14 mouse cellular contexts compared by ENCODE assay signal in genomic region chr2:36077160-36077761, GRCm38 (mm10). TPM values are rescaled to one million over a fixed set of nuclear protein-coding genes. Genes with fewer than 3 reads are reported as not detected.
A peak's percentile ranks its signal among the peaks of the same experiment; 100 is the strongest.
DNase-seq lines count a peak whose midpoint lies in the region; ATAC-seq and TF ChIP-seq lines count a peak whose summit lies in the region.
"Had no signal": no experiment of that assay in that cellular context is flagged by ENCODE, and none has a peak within 500 bp of the region (broad histone marks: within the 10 kb centered on the region; RNA-seq: fewer than 3 reads in every experiment).

No protein-coding gene starts in this region.

- peak overlapping the region; percentile 41 for H3K4me2 ChIP-seq in kidney, embryonic 15.5 days
- H3K4me2 ChIP-seq in embryonic facial prominence, embryonic 13.5 days: peak overlapping the region; percentile 44
- H3K4me2 ChIP-seq in hindbrain, postnatal 0 days (ENCODE audit: low read depth, low read length): peak overlapping the region; percentile 40; the same call in 1 of the 2 replicates
- H3K4me2 ChIP-seq in neural tube, embryonic 13.5 days: peak overlapping the region; percentile 51
- H3K4me2 ChIP-seq: liver, embryonic 11.5 days had no signal

- H3K9me3 ChIP-seq in kidney, embryonic 15.5 days (replicated peaks): no peaks in the 10 kb centered on the region
- H3K9me3 ChIP-seq in embryonic facial prominence, embryonic 13.5 days: no peaks in the 10 kb centered on the region
- no peaks in the 10 kb centered on the region for H3K9me3 ChIP-seq in hindbrain, postnatal 0 days (ENCODE audit: low read length)
- H3K9me3 ChIP-seq in neural tube, embryonic 13.5 days: no peaks in the 10 kb centered on the region

- TF ChIP-seq POLR2A in kidney, adult 2 months (IDR thresholded peaks at IDR 0.05; ENCODE audit: low read depth, low read length): no peak

- H3K9ac ChIP-seq in kidney, embryonic 15.5 days: no peak overlapping the region
- H3K9ac ChIP-seq in embryonic facial prominence, embryonic 13.5 days: no peak overlapping the region
- H3K9ac ChIP-seq in hindbrain, postnatal 0 days (replicated peaks; ENCODE audit: low read length): no peak overlapping the region
- H3K9ac ChIP-seq in neural tube, embryonic 13.5 days: peak overlapping the region; percentile 50; the same call in 1 of the 2 replicates

- ATAC-seq in kidney, embryonic 15.5 days (replicated peaks; ENCODE audit: low FRiP score): peak; percentile 35; the same call in 1 of the 2 replicates
- ATAC-seq in embryonic facial prominence, embryonic 13.5 days (ENCODE audit: insufficient number of reproducible peaks, insufficient read depth, low FRiP score, low TSS enrichment, low read depth): no peak
- ATAC-seq in hindbrain, postnatal 0 days: peak; percentile 61
- ATAC-seq in neural tube, embryonic 13.5 days (ENCODE audit: low read depth): peak; percentile 77

- WGBS in kidney, embryonic 15.5 days: 15% methylated on average over 11 of the region's 11 CpGs
- WGBS in kidney, adult 2 months: 24% methylated on average over 11 of the region's 11 CpGs
- 16% methylated on average over 11 of the region's 11 CpGs for WGBS in embryonic facial prominence, embryonic 13.5 days
- WGBS in hindbrain, postnatal 0 days: 19% methylated on average over 11 of the region's 11 CpGs
- WGBS in neural tube, embryonic 13.5 days: 11% methylated on average over 11 of the region's 11 CpGs

- no peak overlapping the region for H3K27ac ChIP-seq in kidney, embryonic 15.5 days
- no peak overlapping the region for H3K27ac ChIP-seq in kidney, adult 2 months (ENCODE audit: insufficient read depth, low read depth, low read length)
- no peak overlapping the region for H3K27ac ChIP-seq in embryonic facial prominence, embryonic 13.5 days
- H3K27ac ChIP-seq in hindbrain, postnatal 0 days: no peak overlapping the region
- H3K27ac ChIP-seq in neural tube, embryonic 13.5 days (replicated peaks): no peak overlapping the region
- H3K27ac ChIP-seq: layer of hippocampus, adult 2 months had no signal

- H3K4me1 ChIP-seq in kidney, embryonic 15.5 days: peaks cover 28% of the 10 kb centered on the region
- H3K4me1 ChIP-seq in kidney, adult 2 months (ENCODE audit: control insufficient read depth, insufficient read depth, low read length): no peaks in the 10 kb centered on the region
- H3K4me1 ChIP-seq in embryonic facial prominence, embryonic 13.5 days: peaks cover 39% of the 10 kb centered on the region
- H3K4me1 ChIP-seq in hindbrain, postnatal 0 days (ENCODE audit: insufficient read depth, low read length): 0 out of 2 replicates have a peak, but pooled peaks cover 3% of the 10 kb centered on the region
- peaks cover 14% of the 10 kb centered on the region for H3K4me1 ChIP-seq in neural tube, embryonic 13.5 days (replicated peaks)

- no peak for DNase-seq in kidney, adult 2 months
- no peak for DNase-seq in hindbrain, postnatal 0 days (ENCODE audit: low spot score)
- no peak for DNase-seq in cerebellum, postnatal 25 days
- DNase-seq in retina, postnatal 1 day: no peak
- no peak for DNase-seq in gastrocnemius, postnatal 4 days (ENCODE audit: low spot score in 2 of 2)

- TF ChIP-seq CTCF in kidney, adult 2 months (conservative IDR thresholded peaks at IDR 0.05; ENCODE audit: insufficient read depth, insufficient read length, low read depth, low read length): no peak
- no peak for TF ChIP-seq CTCF in hindbrain, postnatal 0 days (IDR thresholded peaks at IDR 0.05; ENCODE audit: low read depth)

- no peak overlapping the region for H3K4me3 ChIP-seq in kidney, embryonic 15.5 days (replicated peaks)
- no peak overlapping the region for H3K4me3 ChIP-seq in kidney, adult 2 months (ENCODE audit: insufficient read depth, low read depth, low read length)
- H3K4me3 ChIP-seq in embryonic facial prominence, embryonic 13.5 days: no peak overlapping the region
- H3K4me3 ChIP-seq in hindbrain, postnatal 0 days (ENCODE audit: low read length): no peak overlapping the region
- peak overlapping the region; percentile 14; the same call in 1 of the 2 replicates for H3K4me3 ChIP-seq in neural tube, embryonic 13.5 days
- H3K4me3 ChIP-seq: layer of hippocampus, adult 2 months had no signal

- H3K27me3 ChIP-seq in kidney, embryonic 15.5 days: peaks cover 10% of the 10 kb centered on the region; the same call in 1 of the 2 replicates
- no peaks in the 10 kb centered on the region for H3K27me3 ChIP-seq in kidney, adult 2 months (replicated peaks; ENCODE audit: control insufficient read depth, insufficient read depth, low read length)
- H3K27me3 ChIP-seq in embryonic facial prominence, embryonic 13.5 days: no peaks in the 10 kb centered on the region; the same call in 1 of the 2 replicates
- no peaks in the 10 kb centered on the region for H3K27me3 ChIP-seq in hindbrain, postnatal 0 days (ENCODE audit: insufficient read depth, low read length)
- H3K27me3 ChIP-seq in neural tube, embryonic 13.5 days: peaks cover 14% of the 10 kb centered on the region; the same call in 1 of the 2 replicates

- no peaks in the 10 kb centered on the region for H3K36me3 ChIP-seq in kidney, embryonic 15.5 days
- H3K36me3 ChIP-seq in kidney, adult 2 months (ENCODE audit: control insufficient read depth, insufficient read depth, low read length): no peaks in the 10 kb centered on the region
- no peaks in the 10 kb centered on the region for H3K36me3 ChIP-seq in embryonic facial prominence, embryonic 13.5 days
- H3K36me3 ChIP-seq in hindbrain, postnatal 0 days (ENCODE audit: insufficient read depth, low read length): no peaks in the 10 kb centered on the region
- no peaks in the 10 kb centered on the region for H3K36me3 ChIP-seq in neural tube, embryonic 13.5 days

RNA-seq across cellular contexts. Expression of gene Lhx6, which starts 27.9 kb away (rescaled TPM):
- 2.4 and 2.6 TPM in 2 replicates for polyA plus RNA-seq in kidney, embryonic 15.5 days (2015; fragmentation: Nextera tagmentation; extraction: Ambion mirVana)
- 1.4 and 1.7 TPM in 2 replicates for polyA plus RNA-seq in kidney, adult 2 months (2012; rRNA removed)
- 13.7 and 13.8 TPM in 2 replicates for polyA plus RNA-seq in embryonic facial prominence, embryonic 13.5 days (2015; fragmentation: Nextera tagmentation; extraction: Ambion mirVana)
- 3.4 and 3.6 TPM in 2 replicates for total RNA-seq in hindbrain, postnatal 0 days (2014; rRNA removed)
- polyA plus RNA-seq in hindbrain, postnatal 0 days (2015; fragmentation: Nextera tagmentation; extraction: Ambion mirVana): 0.25 and 0.36 TPM in 2 replicates
- polyA plus RNA-seq in neural tube, embryonic 13.5 days (2015; fragmentation: Nextera tagmentation; extraction: Ambion mirVana): 0.87 and 1.2 TPM in 2 replicates
- 1 to 10 TPM; 6.5 to 8.0 TPM for total RNA-seq in gastrocnemius, postnatal 4 days (2021)
- total RNA-seq: hematopoietic stem cell, adult 5-6 weeks; megakaryocyte progenitor cell, adult 5-6 weeks had no signal

RNA-seq across cellular contexts. Expression of gene Morn5, which starts 28.0 kb away (rescaled TPM):
- 0.40 and 0.91 TPM in 2 replicates for polyA plus RNA-seq in kidney, embryonic 15.5 days (2015; fragmentation: Nextera tagmentation; extraction: Ambion mirVana)
- polyA plus RNA-seq in kidney, adult 2 months (2012; rRNA removed): 0.61 and 1.7 TPM in 2 replicates
- polyA plus RNA-seq in embryonic facial prominence, embryonic 13.5 days (2015; fragmentation: Nextera tagmentation; extraction: Ambion mirVana): 0.78 TPM in 1 of 2 replicates, not detected in the other
- 2.3 TPM in 1 of 2 replicates, not detected in the other for total RNA-seq in hindbrain, postnatal 0 days (2014; rRNA removed)
- 3.4 and 3.7 TPM in 2 replicates for polyA plus RNA-seq in hindbrain, postnatal 0 days (2015; fragmentation: Nextera tagmentation; extraction: Ambion mirVana)
- polyA plus RNA-seq in neural tube, embryonic 13.5 days (2015; fragmentation: Nextera tagmentation; extraction: Ambion mirVana): 1.2 TPM in 1 of 2 replicates, not detected in the other
- total RNA-seq in gastrocnemius, postnatal 4 days (2021): not detected
- total RNA-seq: heart, adult 8-10 months; hematopoietic stem cell, adult 5-6 weeks; megakaryocyte progenitor cell, adult 5-6 weeks had no signal
- polyA plus RNA-seq: liver, embryonic 11.5 days; spleen, adult 2 months had no signal

RNA-seq across cellular contexts. Expression of gene Ndufa8, which starts 28.1 kb away (rescaled TPM):
- polyA plus RNA-seq in kidney, embryonic 15.5 days (2015; fragmentation: Nextera tagmentation; extraction: Ambion mirVana): 252 and 254 TPM in 2 replicates
- 203 and 261 TPM in 2 replicates for polyA plus RNA-seq in kidney, adult 2 months (2012; rRNA removed)
- 207 and 220 TPM in 2 replicates for polyA plus RNA-seq in embryonic facial prominence, embryonic 13.5 days (2015; fragmentation: Nextera tagmentation; extraction: Ambion mirVana)
- 85.4 and 110 TPM in 2 replicates for total RNA-seq in hindbrain, postnatal 0 days (2014; rRNA removed)
- polyA plus RNA-seq in hindbrain, postnatal 0 days (2015; fragmentation: Nextera tagmentation; extraction: Ambion mirVana): 350 and 376 TPM in 2 replicates
- 279 and 287 TPM in 2 replicates for polyA plus RNA-seq in neural tube, embryonic 13.5 days (2015; fragmentation: Nextera tagmentation; extraction: Ambion mirVana)
- 100 to 1,000 TPM; 249 to 250 TPM for total RNA-seq in gastrocnemius, postnatal 4 days (2021)

RNA-seq across cellular contexts. Expression of gene Mrrf, which starts 58.9 kb away (rescaled TPM):
- polyA plus RNA-seq in kidney, embryonic 15.5 days (2015; fragmentation: Nextera tagmentation; extraction: Ambion mirVana): 26.7 and 28.6 TPM in 2 replicates
- 54.0 and 65.1 TPM in 2 replicates for polyA plus RNA-seq in kidney, adult 2 months (2012; rRNA removed)
- polyA plus RNA-seq in embryonic facial prominence, embryonic 13.5 days (2015; fragmentation: Nextera tagmentation; extraction: Ambion mirVana): 27.6 and 34.7 TPM in 2 replicates
- total RNA-seq in hindbrain, postnatal 0 days (2014; rRNA removed): 12.9 and 32.2 TPM in 2 replicates
- polyA plus RNA-seq in hindbrain, postnatal 0 days (2015; fragmentation: Nextera tagmentation; extraction: Ambion mirVana): 16.6 and 17.0 TPM in 2 replicates
- polyA plus RNA-seq in neural tube, embryonic 13.5 days (2015; fragmentation: Nextera tagmentation; extraction: Ambion mirVana): 30.7 and 33.7 TPM in 2 replicates
- 10 to 100 TPM; 24.0 to 25.4 TPM for total RNA-seq in gastrocnemius, postnatal 4 days (2021)

RNA-seq across cellular contexts. Expression of gene Rbm18, which starts 59.3 kb away (rescaled TPM):
- polyA plus RNA-seq in kidney, embryonic 15.5 days (2015; fragmentation: Nextera tagmentation; extraction: Ambion mirVana): 69.3 and 71.1 TPM in 2 replicates
- polyA plus RNA-seq in kidney, adult 2 months (2012; rRNA removed): 10.9 and 15.2 TPM in 2 replicates
- polyA plus RNA-seq in embryonic facial prominence, embryonic 13.5 days (2015; fragmentation: Nextera tagmentation; extraction: Ambion mirVana): 82.8 and 85.6 TPM in 2 replicates
- total RNA-seq in hindbrain, postnatal 0 days (2014; rRNA removed): 47.3 and 48.6 TPM in 2 replicates
- 98.1 and 100 TPM in 2 replicates for polyA plus RNA-seq in hindbrain, postnatal 0 days (2015; fragmentation: Nextera tagmentation; extraction: Ambion mirVana)
- 140 and 142 TPM in 2 replicates for polyA plus RNA-seq in neural tube, embryonic 13.5 days (2015; fragmentation: Nextera tagmentation; extraction: Ambion mirVana)
- 10 to 100 TPM; 33.6 to 36.8 TPM for total RNA-seq in gastrocnemius, postnatal 4 days (2021)
